Mouse (Mus musculus): ENCODE results near the gene Cbx2. TPM values are rescaled to one million over a fixed set of nuclear protein-coding genes. Genes with fewer than 3 reads are reported as not detected.

Gene Cbx2
- total and polyA plus RNA-seq, 3 experiments, result 0.11 TPM; not detected in 2

- no peaks in the 10 kb centered on the region for H3K4me1 ChIP-seq (ENCODE audit: insufficient read depth, low read depth, low read length)
- no peak for TF ChIP-seq POLR2AphosphoS5 (IDR thresholded peaks at IDR 0.05; ENCODE audit: insufficient replicate concordance, low read depth, low read length)
- no peak for TF ChIP-seq TAL1 (conservative IDR thresholded peaks at IDR 0.05; ENCODE audit: low read depth, low read length)
- TF ChIP-seq GATA2 (IDR thresholded peaks at IDR 0.05; ENCODE audit: borderline replicate concordance, low read depth, low read length), result no peak
- no peak for TF ChIP-seq GATA1 (IDR thresholded peaks at IDR 0.05; ENCODE audit: borderline replicate concordance, low read length)
- no peak for TF ChIP-seq CTCF (IDR thresholded peaks at IDR 0.05; ENCODE audit: low read depth, low read length)
- peaks cover 92% of the 10 kb centered on the region for H3K9me3 ChIP-seq (replicated peaks)
- ATAC-seq (ENCODE audit: extremely low read depth, insufficient number of reproducible peaks, low FRiP score, poor library complexity, severe bottlenecking), result no peak
- peak overlapping the region; percentile 23; the same call in 1 of the 2 replicates for H3K4me3 ChIP-seq (ENCODE audit: low read depth, low read length)
- no peaks in the 10 kb centered on the region for H3K27me3 ChIP-seq (ENCODE audit: insufficient read depth, low read length)
- H3K36me3 ChIP-seq (replicated peaks), result no peaks in the 10 kb centered on the region
- DNase-seq (ENCODE audit: low spot score), result no peak
Measured at GRCm38 (mm10) chr11:119078691-119079444, 56.1 kb downstream of the Cbx2 start.

- DNase-seq (ENCODE audit: low spot score), result no peak
- no peaks in the 10 kb centered on the region for H3K36me3 ChIP-seq (replicated peaks)
- H3K27me3 ChIP-seq (ENCODE audit: insufficient read depth, low read length), result no peaks in the 10 kb centered on the region
Measured at GRCm38 (mm10) chr11:119079445-119079837, 56.7 kb downstream of the Cbx2 start.

DNA sequence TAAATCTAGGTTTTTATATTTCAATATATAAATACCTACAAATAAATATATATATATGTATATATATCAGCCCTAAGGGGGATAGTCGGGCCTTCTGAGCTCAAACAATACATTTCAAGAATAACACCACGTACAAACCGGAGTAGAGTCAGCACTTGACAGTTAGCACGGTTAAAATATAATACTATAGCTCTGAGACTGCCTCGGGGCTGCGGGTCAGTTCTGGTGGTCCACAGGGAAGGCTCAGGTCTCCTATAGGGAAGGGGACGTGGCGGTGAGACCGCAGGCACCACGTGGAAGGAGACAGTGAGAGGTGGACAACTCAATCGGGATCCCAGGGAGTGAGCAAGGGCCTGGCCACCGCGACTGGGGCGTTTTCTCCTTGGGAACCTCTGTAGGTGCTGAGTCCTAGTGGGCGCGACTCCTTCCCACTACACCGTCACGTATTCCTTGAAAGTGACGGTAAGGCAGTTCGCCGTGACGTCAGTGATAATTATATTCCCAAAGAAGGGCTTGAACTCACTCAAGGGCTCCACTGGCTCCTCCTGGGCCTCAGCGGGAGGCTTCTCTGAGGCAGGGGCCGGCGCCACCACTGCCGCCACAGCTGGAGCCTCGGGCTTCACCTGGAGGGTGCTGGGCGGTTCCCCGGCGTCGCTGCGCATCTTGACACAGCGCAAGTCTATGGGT is 57.8 kb downstream of the Cbx2 start:
- DNase-seq (ENCODE audit: low spot score), result no peak
- H3K27me3 ChIP-seq (ENCODE audit: insufficient read depth, low read length), result no peaks in the 10 kb centered on the region
- TF ChIP-seq POLR2AphosphoS5 (IDR thresholded peaks at IDR 0.05; ENCODE audit: insufficient replicate concordance, low read depth, low read length) (no peak), TAL1 (conservative IDR thresholded peaks at IDR 0.05; ENCODE audit: low read depth, low read length) (no peak)
- no peak for ATAC-seq (ENCODE audit: extremely low read depth, insufficient number of reproducible peaks, low FRiP score, poor library complexity, severe bottlenecking)
- H3K4me1 ChIP-seq (ENCODE audit: insufficient read depth, low read depth, low read length), result no peaks in the 10 kb centered on the region
- H3K36me3 ChIP-seq (replicated peaks), result no peaks in the 10 kb centered on the region
- H3K9me3 ChIP-seq (replicated peaks), result peaks cover 94% of the 10 kb centered on the region
- H3K4me3 ChIP-seq (ENCODE audit: low read depth, low read length), result peak overlapping the region; percentile 15; the same call in 1 of the 2 replicates

More at GRCm38 (mm10) chr11:119079445-119079837, 56.7 kb downstream of the Cbx2 start:
- Histone ChIP-seq H3K9me3 (replicated peaks) (peaks cover 92% of the 10 kb centered on the region), H3K4me1 (ENCODE audit: insufficient read depth, low read depth, low read length) (no peaks in the 10 kb centered on the region), H3K4me3 (ENCODE audit: low read depth, low read length) (peak overlapping the region; percentile 23; the same call in 1 of the 2 replicates)
- ATAC-seq (ENCODE audit: extremely low read depth, insufficient number of reproducible peaks, low FRiP score, poor library complexity, severe bottlenecking), result no peak
- TF ChIP-seq TAL1 (conservative IDR thresholded peaks at IDR 0.05; ENCODE audit: low read depth, low read length), result no peak
- TF ChIP-seq GATA2 (IDR thresholded peaks at IDR 0.05; ENCODE audit: borderline replicate concordance, low read depth, low read length), result no peak
- no peak for TF ChIP-seq GATA1 (IDR thresholded peaks at IDR 0.05; ENCODE audit: borderline replicate concordance, low read length)
- TF ChIP-seq POLR2AphosphoS5 (IDR thresholded peaks at IDR 0.05; ENCODE audit: insufficient replicate concordance, low read depth, low read length), result no peak
- no peak for TF ChIP-seq CTCF (IDR thresholded peaks at IDR 0.05; ENCODE audit: low read depth, low read length)

Other genes starting within 250 kb of the Cbx2 start
- gene Rbfox3, start 111.4 kb upstream of the Cbx2 start, total RNA-seq (2014; fragmentation: Nextera tagmentation), result not detected in 2 replicates
- gene Rbfox3, start 111.4 kb upstream of the Cbx2 start, total RNA-seq (2017), result 0.16 TPM in 1 of 2 replicates, not detected in the other
- gene Rbfox3, start 111.4 kb upstream of the Cbx2 start, polyA plus RNA-seq (2012), result not detected in 2 replicates
- not detected in 2 replicates for gene Enpp7, start 34.8 kb upstream of the Cbx2 start, total RNA-seq (2014; fragmentation: Nextera tagmentation)
- 0.29 TPM in 1 of 2 replicates, not detected in the other for gene Enpp7, start 34.8 kb upstream of the Cbx2 start, total RNA-seq (2017)
- not detected in 2 replicates for gene Enpp7, start 34.8 kb upstream of the Cbx2 start, polyA plus RNA-seq (2012)
- not detected in 2 replicates for gene Cbx8, start 18.0 kb downstream of the Cbx2 start, total RNA-seq (2014; fragmentation: Nextera tagmentation)
- not detected in 2 replicates for gene Cbx8, start 18.0 kb downstream of the Cbx2 start, total RNA-seq (2017)
- not detected in 2 replicates for gene Cbx8, start 18.0 kb downstream of the Cbx2 start, polyA plus RNA-seq (2012)
- not detected in 2 replicates for gene Cbx4, start 63.3 kb downstream of the Cbx2 start, total RNA-seq (2014; fragmentation: Nextera tagmentation)
- gene Cbx4, start 63.3 kb downstream of the Cbx2 start, total RNA-seq (2017), result not detected in 2 replicates
- 0.03 and 0.08 TPM in 2 replicates for gene Cbx4, start 63.3 kb downstream of the Cbx2 start, polyA plus RNA-seq (2012)
- gene Tbc1d16, start 205.5 kb downstream of the Cbx2 start, total RNA-seq (2014; fragmentation: Nextera tagmentation), result not detected in 2 replicates
- 0.05 and 0.06 TPM in 2 replicates for gene Tbc1d16, start 205.5 kb downstream of the Cbx2 start, total RNA-seq (2017)
- gene Tbc1d16, start 205.5 kb downstream of the Cbx2 start, polyA plus RNA-seq (2012), result not detected in 2 replicates
- not detected in 2 replicates for gene Ccdc40, start 205.6 kb downstream of the Cbx2 start, total RNA-seq (2014; fragmentation: Nextera tagmentation)
- 0.05 TPM in 1 of 2 replicates, not detected in the other for gene Ccdc40, start 205.6 kb downstream of the Cbx2 start, total RNA-seq (2017)
- not detected in 2 replicates for gene Ccdc40, start 205.6 kb downstream of the Cbx2 start, polyA plus RNA-seq (2012)
- gene Gaa, start 244.9 kb downstream of the Cbx2 start, total RNA-seq (2014; fragmentation: Nextera tagmentation), result 59.7 and 71.2 TPM in 2 replicates
- 27.5 and 28.1 TPM in 2 replicates for gene Gaa, start 244.9 kb downstream of the Cbx2 start, total RNA-seq (2017)
- 95.7 and 102 TPM in 2 replicates for gene Gaa, start 244.9 kb downstream of the Cbx2 start, polyA plus RNA-seq (2012)

Data from G1E (cell line).